Mouse (Mus musculus): Measurements from ENCODE around the gene Prrt1. TPM values are rescaled to one million over a fixed set of nuclear protein-coding genes. Genes with fewer than 3 reads are reported as not detected.

Gene Prrt1
- polyA plus RNA-seq (2012; rRNA removed), result 194 and 222 TPM in 2 replicates

DNA sequence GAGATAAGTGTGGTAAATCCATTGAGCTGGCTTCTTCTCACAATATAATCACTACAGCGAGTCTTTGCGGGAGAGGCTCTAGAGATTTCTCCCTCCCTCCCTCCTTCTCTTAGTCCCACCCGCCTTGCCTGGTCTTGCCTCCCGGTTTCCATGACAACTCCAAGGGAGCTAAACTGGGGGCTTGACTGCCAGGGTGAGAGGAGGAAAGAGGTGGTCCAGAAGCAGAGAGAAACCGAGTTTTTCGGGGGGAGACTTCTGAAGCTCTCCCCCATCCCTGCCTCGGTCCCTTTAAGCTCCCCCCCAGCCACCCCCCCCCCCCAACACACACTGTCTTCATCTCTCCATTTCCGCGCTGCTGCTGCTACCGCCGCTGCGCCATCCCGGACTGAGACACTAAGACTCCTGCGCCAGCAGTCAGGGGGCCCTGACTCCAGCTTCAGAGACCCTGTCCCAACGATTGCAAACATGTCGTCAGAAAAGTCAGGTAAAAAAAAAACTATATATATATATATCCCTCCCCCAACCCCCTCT lies at the start of gene Prrt1:
Gene Prrt1 (plus strand): TSS at position 313 of the 531 bp plus-strand sequence.
- H3K4me1 ChIP-seq (ENCODE audit: control insufficient read depth, insufficient read depth, low read length), result peaks cover 10% of the 10 kb centered on the region
- H3K27ac ChIP-seq (ENCODE audit: insufficient read depth, low read length), result peak within 1 kb of the TSS; percentile 97
- 2% methylated on average over 16 of the region's 16 CpGs for WGBS
- H3K27me3 ChIP-seq (ENCODE audit: control insufficient read depth, insufficient read depth, low read length), result no peaks in the 10 kb centered on the region
- H3K4me3 ChIP-seq (replicated peaks; ENCODE audit: insufficient read depth, low read depth, low read length), result peak within 1 kb of the TSS; percentile 79
- TF ChIP-seq POLR2A (IDR thresholded peaks at IDR 0.05; ENCODE audit: borderline replicate concordance, insufficient read depth, low read length), result no peak
- TF ChIP-seq CTCF (IDR thresholded peaks at IDR 0.05; ENCODE audit: borderline replicate concordance, insufficient read depth, low read depth, low read length), result no peak
- DNase-seq, result peak; percentile 74 to 76

- no peaks in the 10 kb centered on the region for H3K27me3 ChIP-seq (ENCODE audit: control insufficient read depth, insufficient read depth, low read length)
- 82% methylated on average over 12 of the region's 12 CpGs for WGBS
- 0 out of 2 replicates have a peak, but pooled peaks cover 4% of the 10 kb centered on the region for H3K4me1 ChIP-seq (ENCODE audit: control insufficient read depth, insufficient read depth, low read length)
- no peak for DNase-seq
- H3K4me3 ChIP-seq (replicated peaks; ENCODE audit: insufficient read depth, low read depth, low read length), result no peak overlapping the region
- TF ChIP-seq CTCF (IDR thresholded peaks at IDR 0.05; ENCODE audit: borderline replicate concordance, insufficient read depth, low read depth, low read length) (no peak), POLR2A (IDR thresholded peaks at IDR 0.05; ENCODE audit: borderline replicate concordance, insufficient read depth, low read length) (no peak)
- H3K27ac ChIP-seq (ENCODE audit: insufficient read depth, low read length), result no peak overlapping the region
These were observed 46.8 kb upstream of the Prrt1 start for GRCm38 (mm10) chr17:34582528-34582927.

- H3K4me3 ChIP-seq (replicated peaks; ENCODE audit: insufficient read depth, low read depth, low read length), result no peak overlapping the region
- DNase-seq, result peak in 1 of 2 experiments; percentile 24
- H3K27ac ChIP-seq (ENCODE audit: insufficient read depth, low read length), result no peak overlapping the region
- H3K27me3 ChIP-seq (ENCODE audit: control insufficient read depth, insufficient read depth, low read length), result no peaks in the 10 kb centered on the region
- peaks cover 8% of the 10 kb centered on the region; the same call in 1 of the 2 replicates for H3K4me1 ChIP-seq (ENCODE audit: control insufficient read depth, insufficient read depth, low read length)
- 30% methylated on average over 7 of the region's 7 CpGs for WGBS
- TF ChIP-seq CTCF (IDR thresholded peaks at IDR 0.05; ENCODE audit: borderline replicate concordance, insufficient read depth, low read depth, low read length), result no peak
- TF ChIP-seq POLR2A (IDR thresholded peaks at IDR 0.05; ENCODE audit: borderline replicate concordance, insufficient read depth, low read length), result no peak
These were observed 45.9 kb upstream of the Prrt1 start for GRCm38 (mm10) chr17:34583397-34583796.

DNA sequence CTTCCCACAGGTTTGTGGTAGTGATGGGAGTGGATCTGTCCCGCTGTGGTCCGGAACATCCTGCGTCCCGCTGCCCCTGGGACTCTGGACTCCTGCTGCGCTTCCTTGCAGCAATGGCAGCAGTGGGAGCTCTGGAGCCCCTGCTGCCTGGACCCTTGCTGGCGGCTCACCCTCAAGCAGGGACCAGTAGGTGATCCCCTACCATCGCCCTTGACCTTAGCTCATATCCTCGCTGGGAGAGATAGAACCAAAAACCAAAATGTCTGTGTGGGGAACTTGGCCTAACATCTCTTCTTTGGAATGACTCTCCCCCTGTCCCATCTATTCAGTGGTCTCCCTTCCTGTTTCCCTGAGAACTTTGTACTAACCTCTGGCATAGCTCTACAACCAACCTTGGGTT lies 45.5 kb upstream of the Prrt1 start:
- Histone ChIP-seq H3K4me1 (ENCODE audit: control insufficient read depth, insufficient read depth, low read length) (peaks cover 8% of the 10 kb centered on the region; the same call in 1 of the 2 replicates), H3K27ac (ENCODE audit: insufficient read depth, low read length) (no peak overlapping the region), H3K27me3 (ENCODE audit: control insufficient read depth, insufficient read depth, low read length) (no peaks in the 10 kb centered on the region), H3K4me3 (replicated peaks; ENCODE audit: insufficient read depth, low read depth, low read length) (no peak overlapping the region)
- DNase-seq, result no peak
- 83% methylated on average over 8 of the region's 8 CpGs for WGBS
- no peak for TF ChIP-seq CTCF (IDR thresholded peaks at IDR 0.05; ENCODE audit: borderline replicate concordance, insufficient read depth, low read depth, low read length)
- TF ChIP-seq POLR2A (IDR thresholded peaks at IDR 0.05; ENCODE audit: borderline replicate concordance, insufficient read depth, low read length), result no peak

DNA sequence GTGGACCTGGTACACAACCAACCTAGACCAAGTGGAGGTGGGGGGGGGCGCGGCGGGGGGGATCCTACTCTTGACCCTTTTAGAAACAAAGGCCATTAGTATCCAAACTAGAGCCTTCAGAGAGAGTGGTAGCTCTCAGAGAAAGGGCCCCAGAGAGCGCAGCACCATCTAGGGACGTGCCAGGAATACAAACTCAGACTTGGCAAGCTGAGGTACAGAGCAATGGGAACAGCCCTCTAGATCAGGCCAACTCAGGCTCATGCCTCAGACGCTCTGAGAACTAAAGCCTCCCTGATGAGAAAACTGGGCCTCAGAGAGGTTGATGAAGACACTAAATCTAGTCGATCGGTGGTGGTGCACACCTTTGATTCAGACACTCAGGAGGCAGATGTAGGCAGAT lies 44.2 kb upstream of the Prrt1 start:
- no peak for TF ChIP-seq POLR2A (IDR thresholded peaks at IDR 0.05; ENCODE audit: borderline replicate concordance, insufficient read depth, low read length)
- no peak for TF ChIP-seq CTCF (IDR thresholded peaks at IDR 0.05; ENCODE audit: borderline replicate concordance, insufficient read depth, low read depth, low read length)
- H3K27me3 ChIP-seq (ENCODE audit: control insufficient read depth, insufficient read depth, low read length), result no peaks in the 10 kb centered on the region
- peak in 1 of 2 experiments; percentile 33 for DNase-seq
- H3K27ac ChIP-seq (ENCODE audit: insufficient read depth, low read length), result no peak overlapping the region
- 67% methylated on average over 8 of the region's 8 CpGs for WGBS
- H3K4me1 ChIP-seq (ENCODE audit: control insufficient read depth, insufficient read depth, low read length), result peaks cover 8% of the 10 kb centered on the region; the same call in 1 of the 2 replicates
- H3K4me3 ChIP-seq (replicated peaks; ENCODE audit: insufficient read depth, low read depth, low read length), result no peak overlapping the region

GRCm38 (mm10) chr17:34585877-34586771 lies 43.2 kb upstream of the Prrt1 start:
- TF ChIP-seq POLR2A (IDR thresholded peaks at IDR 0.05; ENCODE audit: borderline replicate concordance, insufficient read depth, low read length), result no peak
- TF ChIP-seq CTCF (IDR thresholded peaks at IDR 0.05; ENCODE audit: borderline replicate concordance, insufficient read depth, low read depth, low read length), result no peak
- 15% methylated on average over 32 of the region's 32 CpGs for WGBS
- peak overlapping the region; percentile 71 for H3K4me3 ChIP-seq (replicated peaks; ENCODE audit: insufficient read depth, low read depth, low read length)
- no peaks in the 10 kb centered on the region for H3K27me3 ChIP-seq (ENCODE audit: control insufficient read depth, insufficient read depth, low read length)
- DNase-seq, result peak in 1 of 2 experiments; percentile 33
- H3K4me1 ChIP-seq (ENCODE audit: control insufficient read depth, insufficient read depth, low read length), result peaks cover 18% of the 10 kb centered on the region; the same call in 1 of the 2 replicates
- H3K27ac ChIP-seq (ENCODE audit: insufficient read depth, low read length), result peak overlapping the region; percentile 81

- peak overlapping the region; percentile 81 for H3K27ac ChIP-seq (ENCODE audit: insufficient read depth, low read length)
- no peaks in the 10 kb centered on the region for H3K27me3 ChIP-seq (ENCODE audit: control insufficient read depth, insufficient read depth, low read length)
- peak; percentile 89 to 91 for DNase-seq
- H3K4me3 ChIP-seq (replicated peaks; ENCODE audit: insufficient read depth, low read depth, low read length), result peak overlapping the region; percentile 71
- WGBS, result under 1% methylated on average over 38 of the region's 38 CpGs
- no peak for TF ChIP-seq POLR2A (IDR thresholded peaks at IDR 0.05; ENCODE audit: borderline replicate concordance, insufficient read depth, low read length)
- TF ChIP-seq CTCF (IDR thresholded peaks at IDR 0.05; ENCODE audit: borderline replicate concordance, insufficient read depth, low read depth, low read length), result no peak
- H3K4me1 ChIP-seq (ENCODE audit: control insufficient read depth, insufficient read depth, low read length), result peaks cover 23% of the 10 kb centered on the region; the same call in 1 of the 2 replicates
These were observed 42.4 kb upstream of the Prrt1 start for GRCm38 (mm10) chr17:34586796-34587422.

All from cerebellum, adult 2 months (tissue).